Mouse (Mus musculus): ENCODE data around the gene Mien1.

Gene Mien1

DNA sequence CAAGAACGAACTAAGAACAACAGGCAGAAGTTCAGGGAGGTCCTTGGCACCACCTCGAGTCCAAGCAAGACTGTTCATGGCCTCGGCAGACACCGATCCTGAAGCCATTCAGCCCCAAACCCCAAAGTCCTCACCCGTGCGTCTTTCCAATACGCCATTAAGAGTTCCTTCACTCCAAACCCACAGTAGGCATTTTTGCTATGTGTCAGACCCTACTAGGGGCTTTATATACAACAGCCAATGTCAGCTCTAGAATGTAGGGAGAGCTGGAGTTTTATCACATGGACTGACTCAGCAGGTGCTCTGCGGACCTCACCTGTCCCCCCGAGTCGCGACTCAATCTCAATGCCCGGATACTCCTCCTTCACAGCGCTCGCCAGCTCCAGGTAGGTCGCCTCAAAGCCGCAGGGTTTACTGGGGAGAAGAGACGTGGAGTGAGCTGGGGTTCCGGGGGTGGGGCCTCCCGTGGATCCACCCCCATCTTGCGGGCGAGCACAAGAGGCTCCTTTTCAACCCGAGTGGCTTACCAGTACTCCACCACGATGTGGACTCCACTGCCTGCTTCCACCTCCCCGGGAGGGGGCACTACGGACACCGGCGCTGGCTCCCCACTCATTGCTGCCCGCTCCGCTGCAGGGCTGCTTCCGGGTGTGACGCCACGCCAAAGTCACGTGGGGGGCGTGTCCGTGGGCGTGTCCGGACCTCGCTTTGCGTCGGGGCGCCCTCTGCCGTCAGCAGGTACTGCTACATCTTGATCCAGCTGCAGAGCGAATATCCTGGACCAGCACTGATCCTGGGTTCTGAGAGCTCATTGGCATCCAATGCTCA, at the start of gene Mien1:
Gene Mien1, minus strand, starts transcription at position 661 of the 828 bp plus-strand sequence.
- peak; percentile 97 to 98 for DNase-seq (ENCODE audit: low read depth in 2 of 2, low spot score in 2 of 2)

DNA sequence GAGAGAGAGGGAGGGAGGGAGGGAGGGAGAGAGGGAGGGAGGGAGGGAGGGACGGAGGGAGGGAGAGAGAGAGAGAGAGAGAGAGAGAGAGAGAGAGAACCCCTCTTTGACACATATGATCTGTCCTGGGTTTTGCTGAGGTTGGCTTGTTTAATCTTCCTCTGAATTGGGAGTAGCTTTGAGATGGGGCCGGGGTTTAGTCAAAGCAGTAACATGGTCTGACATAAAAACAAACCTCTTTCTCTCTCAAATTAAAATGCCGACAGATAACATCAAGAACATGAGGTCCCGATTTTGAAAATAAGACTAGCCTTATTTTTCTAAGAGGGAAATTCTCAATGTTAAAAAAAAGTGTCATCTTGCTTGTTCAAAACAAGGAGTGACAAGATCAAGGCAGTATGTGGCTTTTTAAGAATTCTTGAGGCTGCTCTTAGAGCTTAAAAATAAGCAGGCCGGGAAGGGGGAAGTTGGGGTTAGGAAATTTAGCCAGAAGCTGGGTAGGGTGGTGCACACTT, 48.8 kb upstream of the Mien1 start:
- DNase-seq (ENCODE audit: low read depth in 2 of 2, low spot score in 2 of 2), result peak in 1 of 2 experiments; percentile 30

DNA sequence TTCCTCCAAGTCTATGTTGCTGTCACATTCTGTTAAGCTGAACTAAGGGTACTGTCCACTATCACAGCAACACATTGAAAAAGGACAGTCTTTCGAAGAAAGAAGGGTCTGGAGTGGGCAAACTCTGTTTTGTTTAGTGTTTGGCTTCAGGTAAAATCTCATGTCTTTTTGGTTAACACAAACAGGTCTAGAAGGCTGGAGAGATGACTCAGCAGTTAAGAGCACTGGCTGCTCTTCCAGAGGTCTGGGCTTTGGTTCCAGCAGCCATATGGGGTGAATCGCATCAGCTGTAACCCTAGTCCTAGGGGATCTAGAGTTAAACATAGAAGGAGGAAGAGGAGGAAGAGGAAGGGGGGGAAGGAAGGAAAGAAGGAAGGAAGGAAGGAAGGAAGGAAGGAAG, 47.0 kb upstream of the Mien1 start:
- DNase-seq (ENCODE audit: low read depth in 2 of 2, low spot score in 2 of 2), result no peak

DNA sequence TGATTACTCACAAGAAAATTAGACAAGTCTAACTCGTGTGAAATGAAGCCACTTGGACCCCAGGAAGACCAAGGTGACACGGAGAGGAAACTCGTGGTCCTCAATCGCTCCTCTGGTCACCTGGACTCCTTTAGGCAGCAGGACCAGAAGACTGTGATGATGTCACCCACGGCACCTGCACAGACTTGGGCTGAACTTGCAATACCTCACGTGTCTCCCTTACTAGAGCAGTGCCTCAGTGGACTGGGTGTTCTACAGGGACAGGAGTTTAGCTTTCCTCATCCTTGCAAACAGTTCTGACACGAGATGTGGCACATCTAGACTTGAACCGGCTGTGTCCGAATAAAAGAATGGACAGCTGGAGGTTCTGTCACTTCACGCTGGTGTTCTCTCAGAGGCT, 43.3 kb upstream of the Mien1 start:
- DNase-seq (ENCODE audit: low read depth in 2 of 2, low spot score in 2 of 2), result no peak

DNA sequence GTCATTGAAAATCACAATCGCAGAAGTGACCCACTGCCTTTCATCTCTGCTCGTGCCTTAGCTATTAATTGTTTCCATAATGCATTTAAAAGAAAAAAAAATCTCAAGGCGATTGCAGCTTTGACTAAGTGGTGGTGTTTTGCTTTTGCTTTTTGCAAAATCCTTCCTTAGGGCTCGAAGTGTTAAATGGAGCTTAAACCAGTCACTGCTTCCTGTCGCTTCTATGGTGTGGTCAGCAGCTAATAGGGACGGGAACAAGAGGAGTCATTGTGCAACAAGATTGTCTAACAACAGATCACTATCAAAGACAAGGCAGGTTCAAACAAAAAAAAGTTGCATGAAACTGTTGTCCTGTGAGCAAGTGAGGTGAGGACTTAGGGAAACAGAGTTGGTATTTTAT, 42.4 kb upstream of the Mien1 start:
- no peak for DNase-seq (ENCODE audit: low read depth in 2 of 2, low spot score in 2 of 2)

DNA sequence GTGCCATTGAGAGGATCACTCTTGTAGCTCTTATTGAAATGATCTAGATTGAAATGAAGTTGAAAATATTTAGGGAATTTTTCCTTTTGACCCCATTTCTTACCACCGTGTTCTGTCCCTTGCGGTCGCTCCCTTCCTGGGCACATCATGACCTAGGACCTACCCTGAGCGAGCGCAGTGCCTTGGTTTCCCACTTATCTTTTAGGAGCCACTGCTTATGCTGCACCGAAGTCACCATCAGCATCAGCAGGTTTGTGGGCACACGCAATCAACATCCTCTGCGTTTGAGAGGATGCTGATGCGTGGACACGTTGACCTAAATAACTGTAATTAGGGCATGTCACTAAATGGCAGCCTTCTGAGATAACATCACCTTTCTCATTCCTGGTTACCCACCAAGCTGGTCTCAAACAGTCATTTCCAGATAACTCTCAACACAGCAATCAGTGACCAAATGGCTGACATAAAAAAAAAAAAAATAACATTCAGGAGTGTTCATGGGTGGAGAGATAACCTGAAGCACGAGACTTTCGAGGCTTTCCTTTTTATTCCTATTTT, 41.2 kb upstream of the Mien1 start:
- DNase-seq (ENCODE audit: low read depth in 2 of 2, low spot score in 2 of 2), result no peak

- no peak for DNase-seq (ENCODE audit: low read depth in 2 of 2, low spot score in 2 of 2)
Measured at GRCm38 (mm10) chr11:98479026-98479939, 40.5 kb upstream of the Mien1 start.

DNA sequence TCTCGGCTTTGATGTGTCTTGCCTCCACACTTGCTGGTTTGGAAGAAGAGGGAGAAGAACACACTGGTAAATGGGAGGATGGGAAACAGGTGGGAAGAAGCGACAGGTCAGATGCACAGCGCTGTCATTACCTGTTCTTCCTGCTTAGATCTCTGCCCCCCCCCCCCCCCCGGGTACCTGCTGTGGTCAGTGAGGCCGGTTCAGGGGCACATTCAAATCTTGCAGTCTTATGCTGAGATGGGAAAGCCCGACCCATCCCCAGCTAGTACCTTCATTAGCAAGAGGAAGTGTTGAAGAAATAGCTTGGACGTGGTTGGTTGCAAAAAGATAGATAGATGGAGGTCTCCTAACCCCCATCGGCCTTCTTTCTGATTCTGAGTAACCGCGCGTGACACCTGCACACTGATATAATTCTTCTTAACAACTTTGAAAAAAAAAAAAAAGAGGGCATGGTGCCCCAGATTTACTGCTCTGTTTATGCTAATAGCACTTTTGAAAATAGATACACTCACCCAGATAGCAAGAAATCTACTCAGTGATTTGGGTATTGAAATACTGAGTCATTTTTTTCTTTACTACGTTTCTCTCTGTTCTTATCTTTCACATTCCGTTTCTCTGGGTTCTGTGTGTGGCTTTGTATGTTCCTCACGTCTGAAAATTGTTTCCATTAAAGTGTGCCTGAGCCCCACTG, 38.4 kb upstream of the Mien1 start:
- no peak for DNase-seq (ENCODE audit: low read depth in 2 of 2, low spot score in 2 of 2)

GRCm38 (mm10) chr11:98476434-98476807, 37.6 kb upstream of the Mien1 start:
- DNase-seq (ENCODE audit: low read depth in 2 of 2, low spot score in 2 of 2), result no peak

DNA sequence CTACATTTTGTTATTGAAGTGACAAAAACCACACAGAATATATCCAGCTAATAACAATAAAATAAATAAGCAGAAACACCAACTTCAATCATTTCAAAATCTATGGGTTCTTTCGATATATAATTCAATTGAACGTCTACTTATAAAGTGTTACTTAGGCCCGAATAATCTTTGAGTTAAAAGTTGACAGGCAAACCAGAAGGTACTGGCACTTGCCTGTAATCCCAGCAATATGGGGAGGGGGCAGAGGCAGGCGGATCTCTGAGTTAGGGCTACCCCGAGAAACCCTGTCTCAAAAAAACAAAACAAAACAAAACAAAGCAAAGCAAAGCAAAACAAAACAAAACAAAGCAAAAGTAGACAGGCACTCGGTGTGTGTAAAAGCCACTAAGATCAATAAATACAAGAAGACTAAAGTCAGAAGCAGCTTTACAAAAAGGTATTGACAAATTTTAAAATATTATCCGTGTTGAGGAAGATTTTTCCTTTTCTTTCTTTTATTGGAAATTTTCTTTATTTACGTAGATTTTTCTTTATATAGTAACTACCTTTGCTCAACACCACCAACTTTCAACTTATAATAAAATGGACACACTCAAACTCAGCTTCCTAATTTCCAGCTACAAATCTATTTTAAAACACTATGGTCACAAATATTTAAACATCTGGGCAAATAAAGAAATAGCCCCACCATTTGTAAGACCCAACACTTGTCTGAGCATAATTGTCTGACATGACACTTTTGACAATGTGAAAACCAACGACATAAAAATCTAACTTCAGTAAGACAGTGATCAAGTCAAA, 37.0 kb upstream of the Mien1 start:
- no peak for DNase-seq (ENCODE audit: low read depth in 2 of 2, low spot score in 2 of 2)

DNA sequence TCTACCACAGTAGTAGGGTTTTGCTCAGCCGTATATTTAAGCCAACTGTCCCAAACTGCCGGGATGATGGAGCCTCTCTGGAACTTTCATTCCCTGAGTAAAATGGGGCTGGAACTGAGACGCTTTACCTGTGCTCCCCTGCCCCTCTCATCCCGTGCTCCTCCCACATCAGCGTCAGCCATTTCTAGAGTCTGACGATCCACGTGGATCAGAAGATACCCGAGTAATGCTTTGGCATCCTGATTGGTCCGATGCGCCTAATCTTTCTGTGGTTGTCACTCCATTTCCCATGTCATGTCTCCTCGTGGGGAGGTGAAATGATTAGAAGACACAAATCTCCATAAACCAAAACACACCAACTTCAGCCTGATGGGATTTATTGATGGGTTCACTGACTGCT, 36.2 kb upstream of the Mien1 start:
- DNase-seq (ENCODE audit: low read depth in 2 of 2, low spot score in 2 of 2), result no peak

DNA sequence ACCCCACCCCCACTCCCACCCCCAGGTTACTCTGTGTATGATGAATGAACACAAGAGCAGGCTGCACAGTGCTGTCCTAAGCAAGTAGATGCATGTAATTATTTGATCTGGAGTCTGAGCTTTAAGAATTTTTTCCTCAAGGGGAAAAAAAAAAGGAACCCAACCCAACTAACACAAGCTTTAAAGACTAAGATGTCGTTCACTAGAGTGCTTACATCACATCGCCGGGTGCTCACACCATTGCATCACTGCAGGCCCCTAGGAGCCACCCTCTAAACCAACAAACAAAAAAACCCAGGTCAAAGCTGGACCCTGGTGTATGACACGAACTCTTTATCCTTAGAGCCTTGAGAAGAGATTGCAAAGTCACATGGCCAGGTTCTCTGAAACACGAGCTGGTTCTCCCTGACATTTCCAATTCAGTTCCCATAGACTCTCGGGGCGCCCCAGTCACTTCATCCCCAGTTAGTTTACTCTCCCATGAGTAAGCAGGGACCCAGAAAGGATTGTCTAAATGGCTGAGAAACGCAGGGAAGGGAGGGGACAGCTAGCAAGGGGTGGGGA, 35.2 kb upstream of the Mien1 start:
- no peak for DNase-seq (ENCODE audit: low read depth in 2 of 2, low spot score in 2 of 2)

DNA sequence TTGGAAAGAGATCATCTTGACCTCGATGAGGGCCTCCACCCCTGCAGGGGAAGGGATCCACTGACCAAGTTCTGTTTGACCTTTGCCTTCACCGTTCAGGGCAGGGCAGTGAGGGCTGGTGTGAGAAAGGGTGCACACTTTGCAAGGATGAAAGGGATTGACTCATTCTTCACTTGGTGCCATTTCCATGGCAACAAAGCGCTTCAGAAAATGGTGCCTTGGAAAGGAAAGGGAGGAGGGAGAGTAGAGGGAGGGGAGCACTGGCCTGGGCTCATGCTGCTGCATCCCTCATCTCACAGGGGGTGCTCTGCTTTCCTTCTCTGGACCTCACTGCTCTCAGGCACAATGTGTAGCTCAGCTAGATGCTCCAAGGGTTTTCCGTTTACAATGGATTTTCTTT, 33.9 kb upstream of the Mien1 start:
- no peak for DNase-seq (ENCODE audit: low read depth in 2 of 2, low spot score in 2 of 2)

- DNase-seq (ENCODE audit: low read depth in 2 of 2, low spot score in 2 of 2), result no peak
Measured at GRCm38 (mm10) chr11:98470795-98471194, 32.0 kb upstream of the Mien1 start.

GRCm38 (mm10) chr11:98469761-98470714, 31.2 kb upstream of the Mien1 start:
- DNase-seq (ENCODE audit: low read depth in 2 of 2, low spot score in 2 of 2), result peak; percentile 38 to 45

DNA sequence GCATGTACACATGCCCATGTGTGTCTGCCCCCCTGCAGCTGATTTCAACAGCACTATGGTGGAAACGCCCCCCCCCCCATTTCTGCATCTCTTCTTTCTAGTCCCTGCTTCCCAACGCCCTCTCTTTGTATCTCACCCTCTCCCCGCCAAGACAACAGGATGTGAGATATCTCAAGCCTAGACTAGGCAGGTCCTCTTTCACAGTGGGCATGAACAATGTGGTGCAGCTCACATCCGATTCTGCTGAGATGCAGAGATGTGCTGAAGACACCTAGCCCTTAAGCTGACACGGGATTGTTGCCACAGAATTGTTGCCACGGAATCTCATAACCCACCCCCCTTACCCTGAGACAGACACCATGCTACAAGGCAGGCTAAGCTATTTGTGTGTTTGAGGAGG, 25.7 kb upstream of the Mien1 start:
- DNase-seq (ENCODE audit: low read depth in 2 of 2, low spot score in 2 of 2), result peak in 1 of 2 experiments; percentile 50

DNA sequence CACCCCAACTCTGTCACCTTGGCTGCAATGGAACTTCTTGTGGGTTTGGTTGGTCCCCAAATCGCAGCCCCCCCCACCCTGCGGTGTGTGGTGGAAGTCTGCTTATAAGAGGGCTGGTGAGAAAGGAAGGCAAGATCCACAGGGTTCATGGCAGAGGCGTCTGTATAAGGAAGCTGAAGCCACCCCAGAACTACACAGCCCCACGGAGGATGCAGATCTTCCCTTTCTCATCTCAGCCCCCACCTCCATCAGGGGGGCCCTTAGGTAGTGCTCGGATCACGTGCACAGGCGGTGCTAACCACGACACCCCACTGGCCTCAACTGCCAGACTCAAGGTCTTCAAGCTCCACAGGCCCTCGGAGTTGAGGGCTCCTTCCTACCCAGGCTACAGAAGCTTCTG, 25.1 kb upstream of the Mien1 start:
- DNase-seq (ENCODE audit: low read depth in 2 of 2, low spot score in 2 of 2), result peak; percentile 28 to 59

DNA sequence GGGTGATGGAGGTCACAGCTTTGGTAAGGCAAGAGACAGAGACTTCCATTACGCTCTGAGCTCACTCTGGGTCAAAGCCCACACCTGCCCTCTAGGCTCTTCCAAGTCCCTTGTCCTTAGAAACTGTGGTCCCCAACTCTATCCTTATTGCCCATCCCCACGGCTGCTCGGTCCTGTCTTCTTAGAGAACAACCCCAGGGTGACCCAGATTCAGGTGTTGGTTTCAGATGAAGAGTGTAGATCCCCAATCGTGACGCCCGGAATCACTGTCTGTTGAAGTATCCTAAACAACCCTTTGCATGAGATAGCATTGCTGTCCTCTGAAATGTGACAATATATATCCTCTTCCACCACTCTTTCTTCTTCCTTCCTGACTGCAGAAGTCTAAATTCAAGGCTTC, 23.5 kb upstream of the Mien1 start:
- no peak for DNase-seq (ENCODE audit: low read depth in 2 of 2, low spot score in 2 of 2)

All from CD8-positive naive resting alpha-beta T cell, adult 2 months (primary cell).